Mouse (Mus musculus): Measurements from ENCODE around the gene Cdc5l. TPM values are rescaled to one million over a fixed set of nuclear protein-coding genes. Genes with fewer than 3 reads are reported as not detected.

The Cdc5l gene
- 39.3 and 44.8 TPM in 2 replicates for polyA plus RNA-seq (2015; fragmentation: Nextera tagmentation; extraction: Ambion mirVana)

DNA sequence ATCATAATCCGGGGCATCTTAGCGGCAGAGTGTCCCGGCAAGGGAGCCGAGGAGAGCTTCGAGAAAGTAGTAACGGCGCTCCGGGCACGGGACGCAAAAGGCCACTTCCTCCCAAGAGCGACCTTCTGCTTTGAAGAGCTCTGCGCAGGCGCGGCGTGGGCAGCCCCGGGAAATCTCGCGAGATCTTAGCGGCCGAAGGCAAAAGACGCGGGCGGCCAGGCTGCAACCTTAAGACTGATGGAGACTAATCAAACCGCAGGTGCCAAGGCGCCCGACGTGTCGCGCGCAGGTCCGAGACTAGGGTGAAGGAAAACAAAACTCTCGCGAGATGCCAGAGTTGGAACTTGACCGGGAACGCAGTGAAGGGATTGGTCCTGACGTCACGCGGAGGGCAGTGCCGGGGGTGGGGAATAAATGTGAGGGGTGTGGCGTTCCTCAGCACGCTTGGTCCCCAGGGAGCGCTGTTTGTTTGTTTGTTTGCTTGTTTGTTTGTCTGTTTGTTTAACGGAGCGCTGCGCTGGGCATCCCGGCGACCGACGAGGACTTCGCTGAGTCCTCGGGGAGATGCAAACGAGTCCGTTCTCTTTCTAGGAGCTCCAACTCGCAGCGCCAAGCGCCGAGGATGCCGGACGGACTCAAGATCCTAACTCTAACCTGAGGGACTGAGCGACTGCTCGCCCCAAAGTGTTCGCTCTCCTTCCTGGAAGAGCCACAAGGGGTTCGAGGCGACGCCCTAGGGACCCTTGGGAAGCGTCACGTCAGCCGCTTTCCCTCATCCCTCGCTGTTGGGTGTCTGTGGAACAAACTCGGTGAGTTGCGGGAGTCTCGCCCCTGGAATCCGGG, at the start of gene Cdc5l:
Cdc5l (minus strand) TSS at position 319 of the 843 bp plus-strand sequence.
- H3K4me2 ChIP-seq: peak within 1 kb of the TSS; percentile 83
- WGBS: under 1% methylated on average over 73 of the region's 73 CpGs
- H3K27me3 ChIP-seq: no peaks in the 10 kb centered on the region
- H3K4me1 ChIP-seq (replicated peaks): peaks cover 18% of the 10 kb centered on the region
- peak; percentile 97 for ATAC-seq (replicated peaks; ENCODE audit: insufficient number of reproducible peaks, insufficient read depth, low FRiP score, low read depth)
- H3K9me3 ChIP-seq (replicated peaks): no peaks in the 10 kb centered on the region
- peak within 1 kb of the TSS; percentile 64 for H3K4me3 ChIP-seq
- peak within 1 kb of the TSS; percentile 86 for H3K9ac ChIP-seq
- H3K36me3 ChIP-seq: peaks cover 12% of the 10 kb centered on the region; the same call in 1 of the 2 replicates
- H3K27ac ChIP-seq: peak within 1 kb of the TSS; percentile 96

DNA sequence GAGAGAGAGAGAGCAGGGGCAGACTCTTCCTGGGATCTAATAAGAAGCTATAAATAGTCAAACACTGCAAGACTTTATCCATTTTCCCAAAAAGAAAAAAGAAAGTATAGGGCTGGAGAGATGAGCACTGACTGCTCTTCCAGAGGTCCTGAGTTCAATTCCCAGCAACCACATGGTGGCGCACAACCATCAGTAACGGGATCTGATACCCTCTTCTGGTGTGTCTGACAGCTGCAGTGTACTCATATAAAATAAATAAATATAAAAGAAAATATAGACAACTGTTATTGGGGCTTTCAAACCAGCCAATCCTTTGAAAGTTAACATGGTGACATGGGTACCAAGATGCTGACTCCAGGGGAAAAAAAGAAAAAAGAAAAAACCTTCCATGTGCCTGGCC, 46.9 kb upstream of the Cdc5l start:
- Histone ChIP-seq H3K4me3 (no peak overlapping the region), H3K36me3 (no peaks in the 10 kb centered on the region), H3K9ac (no peak overlapping the region), H3K27ac (no peak overlapping the region), H3K4me1 (replicated peaks) (peaks cover 9% of the 10 kb centered on the region; the same call in 1 of the 2 replicates), H3K4me2 (no peak overlapping the region), H3K9me3 (replicated peaks) (no peaks in the 10 kb centered on the region), H3K27me3 (peaks cover 11% of the 10 kb centered on the region)
- no peak for ATAC-seq (replicated peaks; ENCODE audit: insufficient number of reproducible peaks, insufficient read depth, low FRiP score, low read depth)
- WGBS: 37% methylated on average over 2 of the region's 2 CpGs

DNA sequence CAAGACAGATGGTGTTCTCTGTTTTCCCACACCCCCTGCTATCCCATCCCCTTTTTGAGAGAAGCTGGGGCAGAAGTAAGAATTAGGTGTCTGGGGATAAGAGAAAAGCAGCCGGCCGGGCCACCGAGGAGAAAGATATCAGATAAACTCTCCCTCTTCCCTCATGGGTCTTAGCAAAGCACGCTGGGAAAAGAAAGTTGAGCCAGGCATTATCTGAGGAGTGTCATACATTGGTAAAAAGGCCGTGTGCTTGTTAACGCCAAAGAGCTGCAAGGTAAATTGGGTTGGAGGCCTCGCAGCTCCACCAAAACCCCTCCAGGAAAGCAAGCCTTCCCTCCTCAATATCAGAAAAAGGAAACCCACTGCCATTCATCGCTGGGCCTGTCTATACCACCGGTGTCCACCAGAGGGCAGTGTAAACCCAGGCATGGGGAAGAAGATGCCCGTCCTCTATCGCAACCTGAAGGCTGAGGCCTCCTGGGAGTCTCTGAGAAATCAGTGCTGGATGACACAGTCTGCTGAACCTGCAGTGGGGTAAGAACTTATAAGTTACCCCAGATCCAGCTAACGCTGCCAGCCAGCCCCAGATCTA, 44.8 kb upstream of the Cdc5l start:
- H3K27me3 ChIP-seq: peaks cover 16% of the 10 kb centered on the region
- H3K27ac ChIP-seq: no peak overlapping the region
- WGBS: 8% methylated on average over 12 of the region's 12 CpGs
- no peak overlapping the region for H3K4me3 ChIP-seq
- no peaks in the 10 kb centered on the region for H3K9me3 ChIP-seq (replicated peaks)
- H3K4me2 ChIP-seq: no peak overlapping the region; the same call in 1 of the 2 replicates
- peaks cover 20% of the 10 kb centered on the region for H3K4me1 ChIP-seq (replicated peaks)
- H3K36me3 ChIP-seq: no peaks in the 10 kb centered on the region
- ATAC-seq (replicated peaks; ENCODE audit: insufficient number of reproducible peaks, insufficient read depth, low FRiP score, low read depth): no peak
- H3K9ac ChIP-seq: no peak overlapping the region

DNA sequence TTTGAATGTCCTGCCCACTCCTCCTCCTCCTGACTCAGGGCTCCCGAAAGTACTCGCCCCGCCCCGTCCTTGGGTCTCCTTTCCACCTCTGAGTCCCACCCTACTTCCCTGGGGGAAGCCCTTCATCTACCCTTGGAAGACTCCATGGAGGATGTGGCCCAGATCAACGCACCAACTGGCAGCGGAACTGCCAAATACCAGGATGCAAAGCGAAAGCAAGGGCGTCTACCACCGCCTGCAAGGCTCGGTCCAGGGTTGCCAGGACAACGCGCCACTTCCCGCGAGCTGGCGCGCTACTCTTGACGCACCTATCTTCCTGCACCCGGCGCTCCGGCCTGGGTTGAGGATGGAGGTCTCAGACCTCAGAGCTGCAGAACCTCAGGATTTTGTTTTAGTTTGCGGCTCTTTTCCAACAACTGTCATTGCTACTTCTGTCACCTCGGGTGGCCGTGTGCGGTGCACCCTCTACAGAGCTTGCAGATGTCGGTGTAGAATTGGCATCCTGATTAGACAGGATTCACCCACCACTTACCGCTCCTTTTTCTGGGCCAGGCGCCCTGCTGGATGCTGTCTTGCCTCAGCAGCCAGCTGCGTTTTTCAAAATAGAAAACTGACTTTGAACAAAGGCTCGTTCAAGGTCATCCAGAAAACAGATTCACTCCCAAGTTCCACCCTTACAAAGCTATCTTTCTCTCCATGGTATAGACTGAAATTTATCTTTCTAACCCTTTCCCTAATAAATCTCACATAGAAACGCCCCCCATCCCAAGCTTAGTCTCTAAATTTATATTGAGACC, 41.3 kb upstream of the Cdc5l start, which contains the start of gene Spats1:
Spats1 (minus strand) TSS at position 747 of the 797 bp plus-strand sequence.
- peak; percentile 57 for ATAC-seq (replicated peaks; ENCODE audit: insufficient number of reproducible peaks, insufficient read depth, low FRiP score, low read depth)
- Histone ChIP-seq H3K4me2 (peak within 1 kb of the TSS; percentile 77), H3K4me1 (replicated peaks) (peaks cover 20% of the 10 kb centered on the region), H3K27ac (0 out of 2 replicates have a peak within 1 kb of the TSS, but pooled peaks have one; percentile 8), H3K9me3 (replicated peaks) (no peaks in the 10 kb centered on the region), H3K36me3 (no peaks in the 10 kb centered on the region), H3K4me3 (peak within 1 kb of the TSS; percentile 52), H3K27me3 (peaks cover 16% of the 10 kb centered on the region), H3K9ac (peak within 1 kb of the TSS; percentile 36)
- 4% methylated on average over 30 of the region's 30 CpGs for WGBS

DNA sequence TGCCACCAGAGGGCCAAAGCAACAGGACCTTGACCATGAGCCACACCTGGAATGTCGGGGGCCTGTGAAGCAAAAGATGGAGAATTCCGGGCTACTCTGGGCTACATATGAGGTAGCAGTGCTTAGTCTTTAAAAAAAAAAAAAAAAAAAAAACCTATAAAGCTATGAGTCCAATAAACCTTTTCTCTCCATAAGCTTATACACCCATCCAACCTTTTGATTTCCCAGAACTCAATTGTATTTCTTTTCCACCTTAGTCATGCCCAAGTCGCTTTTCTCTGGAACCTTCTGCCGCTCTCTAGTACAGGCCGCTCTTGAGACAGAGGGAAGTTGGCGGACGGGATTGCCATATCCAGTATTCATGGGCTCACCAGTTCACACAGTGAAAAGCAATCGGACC, 40.6 kb upstream of the Cdc5l start:
- H3K9ac ChIP-seq: peak overlapping the region; percentile 36; the same call in 1 of the 2 replicates

DNA sequence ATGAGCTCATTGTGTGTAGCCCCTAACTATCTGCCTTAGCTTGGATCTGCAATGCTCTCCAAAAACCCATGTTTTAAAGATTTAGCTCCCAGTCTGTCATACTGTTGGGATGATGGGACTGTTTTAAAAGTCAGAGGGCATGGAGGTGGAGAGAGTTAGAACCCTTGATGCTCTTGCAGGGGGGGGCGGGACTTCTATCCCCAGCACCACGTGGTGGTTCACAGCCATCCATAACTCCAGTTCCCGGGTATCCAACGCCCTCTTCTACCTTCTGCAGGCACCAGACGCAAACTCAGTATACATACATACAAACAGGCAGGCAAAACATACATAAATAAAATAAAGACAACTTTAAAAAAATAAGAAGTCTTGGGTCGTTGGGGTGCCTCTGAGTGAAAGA, 40.1 kb upstream of the Cdc5l start:
- Histone ChIP-seq H3K27me3 (peaks cover 16% of the 10 kb centered on the region), H3K9me3 (replicated peaks) (no peaks in the 10 kb centered on the region), H3K36me3 (no peaks in the 10 kb centered on the region), H3K27ac (no peak overlapping the region), H3K4me1 (replicated peaks) (peaks cover 18% of the 10 kb centered on the region), H3K4me3 (no peak overlapping the region), H3K9ac (no peak overlapping the region), H3K4me2 (no peak overlapping the region)
- WGBS: 71% methylated on average over 6 of the region's 6 CpGs
- no peak for ATAC-seq (replicated peaks; ENCODE audit: insufficient number of reproducible peaks, insufficient read depth, low FRiP score, low read depth)

More for the DNA sequence above, 40.6 kb upstream of the Cdc5l start:
- H3K27me3 ChIP-seq: peaks cover 16% of the 10 kb centered on the region
- H3K9me3 ChIP-seq (replicated peaks): no peaks in the 10 kb centered on the region
- whole genome bisulfite sequencing: 69% methylated on average over 8 of the region's 8 CpGs
- H3K36me3 ChIP-seq: no peaks in the 10 kb centered on the region
- H3K4me2 ChIP-seq: peak overlapping the region; percentile 77
- H3K4me1 ChIP-seq (replicated peaks): peaks cover 20% of the 10 kb centered on the region
- H3K4me3 ChIP-seq: peak overlapping the region; percentile 52
- H3K27ac ChIP-seq: no peak overlapping the region
- no peak for ATAC-seq (replicated peaks; ENCODE audit: insufficient number of reproducible peaks, insufficient read depth, low FRiP score, low read depth)

DNA sequence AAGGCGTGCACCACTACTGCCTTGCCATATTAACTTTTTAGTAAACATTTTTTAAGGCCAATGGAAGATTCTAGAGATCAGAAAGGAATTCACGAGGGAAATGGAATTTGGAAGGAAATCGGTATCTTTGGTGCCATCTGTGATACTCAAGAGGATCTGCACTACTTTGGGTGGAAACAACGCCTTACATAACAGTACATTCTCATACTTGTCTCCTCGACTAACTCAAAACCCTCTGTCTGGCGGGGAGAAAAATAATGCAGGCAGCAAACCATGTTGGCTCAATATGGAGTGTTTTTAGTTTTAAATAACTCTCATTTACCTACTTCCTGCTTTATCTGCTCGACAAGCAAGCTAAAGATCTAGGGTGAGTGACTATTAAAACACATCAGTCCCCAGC, 37.2 kb upstream of the Cdc5l start:
- H3K27ac ChIP-seq: no peak overlapping the region
- 0 out of 2 replicates have a peak, but pooled peaks cover 3% of the 10 kb centered on the region for H3K9me3 ChIP-seq (replicated peaks)
- H3K4me3 ChIP-seq: no peak overlapping the region
- no peak for ATAC-seq (replicated peaks; ENCODE audit: insufficient number of reproducible peaks, insufficient read depth, low FRiP score, low read depth)
- H3K4me1 ChIP-seq (replicated peaks): peaks cover 11% of the 10 kb centered on the region
- no peaks in the 10 kb centered on the region; the same call in 1 of the 2 replicates for H3K36me3 ChIP-seq
- WGBS: 73% methylated on average over 7 of the region's 7 CpGs
- H3K4me2 ChIP-seq: no peak overlapping the region
- peaks cover 5% of the 10 kb centered on the region; the same call in 1 of the 2 replicates for H3K27me3 ChIP-seq
- H3K9ac ChIP-seq: no peak overlapping the region

DNA sequence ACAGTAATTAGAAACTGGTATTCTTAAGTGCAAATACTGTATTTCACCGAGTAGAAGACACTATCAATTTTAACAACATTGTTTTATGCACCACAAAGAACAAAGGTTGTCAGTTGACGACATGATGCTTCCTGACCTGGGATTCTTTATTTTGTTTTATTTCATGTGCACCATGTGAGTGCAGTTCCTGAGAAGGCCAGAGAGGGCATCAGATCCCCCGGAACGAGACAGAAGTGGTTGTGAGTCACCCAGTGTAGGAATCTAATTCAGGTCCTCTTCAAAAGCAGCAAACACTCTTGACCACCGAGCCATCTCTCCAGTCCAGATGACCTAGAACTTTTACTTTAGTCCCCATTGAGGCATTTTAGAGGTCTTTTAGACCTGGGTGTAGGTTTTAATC, 34.8 kb upstream of the Cdc5l start:
- WGBS: 77% methylated on average over 5 of the region's 5 CpGs
- 0 out of 2 replicates have a peak, but pooled peaks cover 3% of the 10 kb centered on the region for H3K9me3 ChIP-seq (replicated peaks)

DNA sequence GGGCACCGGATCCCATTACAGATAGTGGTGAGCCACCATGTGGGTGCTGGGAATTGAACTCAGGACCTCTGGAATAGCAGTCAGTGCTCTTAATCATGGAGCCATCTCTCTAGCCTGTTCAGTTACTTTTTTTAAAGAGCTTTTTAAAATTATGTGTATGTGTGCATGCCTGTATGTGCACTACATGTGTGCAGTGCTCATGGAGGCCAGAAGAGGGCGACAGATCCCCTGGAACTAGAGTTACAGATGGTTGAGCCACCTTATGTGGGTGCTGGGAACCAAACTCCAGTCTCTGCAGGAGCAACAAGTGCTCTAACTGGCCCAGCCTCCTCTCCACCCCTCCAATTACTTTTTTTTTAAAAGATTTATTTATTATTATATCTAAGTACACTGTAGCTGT, 33.2 kb upstream of the Cdc5l start:
- H3K4me3 ChIP-seq: no peak overlapping the region
- H3K9me3 ChIP-seq (replicated peaks): 0 out of 2 replicates have a peak, but pooled peaks cover 3% of the 10 kb centered on the region
- no peaks in the 10 kb centered on the region for H3K27me3 ChIP-seq
- ATAC-seq (replicated peaks; ENCODE audit: insufficient number of reproducible peaks, insufficient read depth, low FRiP score, low read depth): no peak
- 53% methylated on average over 2 of the region's 2 CpGs for WGBS
- no peaks in the 10 kb centered on the region; the same call in 1 of the 2 replicates for H3K36me3 ChIP-seq
- no peak overlapping the region for H3K27ac ChIP-seq
- no peak overlapping the region for H3K9ac ChIP-seq
- no peaks in the 10 kb centered on the region for H3K4me1 ChIP-seq (replicated peaks)
- no peak overlapping the region for H3K4me2 ChIP-seq

More for the DNA sequence above, 34.8 kb upstream of the Cdc5l start:
- Histone ChIP-seq H3K27ac (no peak overlapping the region), H3K4me1 (replicated peaks) (no peaks in the 10 kb centered on the region), H3K4me2 (no peak overlapping the region), H3K4me3 (no peak overlapping the region), H3K36me3 (no peaks in the 10 kb centered on the region; the same call in 1 of the 2 replicates), H3K27me3 (no peaks in the 10 kb centered on the region), H3K9ac (no peak overlapping the region)
- ATAC-seq (replicated peaks; ENCODE audit: insufficient number of reproducible peaks, insufficient read depth, low FRiP score, low read depth): no peak

DNA sequence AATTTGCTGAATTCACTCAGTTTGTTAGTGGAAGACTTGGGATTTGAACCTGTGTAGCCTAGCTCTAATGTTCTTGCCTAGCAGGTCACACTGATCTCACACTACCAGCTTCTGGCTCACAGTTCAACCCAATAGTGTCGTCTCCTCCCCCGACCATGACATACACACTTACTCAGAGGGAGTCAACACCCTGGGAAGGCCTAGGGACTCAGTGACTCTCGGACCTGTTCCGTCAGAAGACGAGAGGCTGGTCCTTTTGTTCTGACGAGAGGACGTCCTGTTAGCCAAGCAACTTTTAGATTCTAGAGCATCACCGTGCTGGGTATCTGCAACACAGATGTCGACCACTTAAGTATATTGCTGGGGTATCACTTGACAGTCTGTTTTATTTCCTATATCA, 30.7 kb upstream of the Cdc5l start:
- WGBS: 74% methylated on average over 9 of the region's 9 CpGs

More for the DNA sequence above, 30.7 kb upstream of the Cdc5l start:
- 0 out of 2 replicates have a peak, but pooled peaks cover 3% of the 10 kb centered on the region for H3K9me3 ChIP-seq (replicated peaks)
- H3K9ac ChIP-seq: no peak overlapping the region
- H3K4me2 ChIP-seq: no peak overlapping the region
- no peaks in the 10 kb centered on the region for H3K4me1 ChIP-seq (replicated peaks)
- H3K4me3 ChIP-seq: no peak overlapping the region
- no peak for ATAC-seq (replicated peaks; ENCODE audit: insufficient number of reproducible peaks, insufficient read depth, low FRiP score, low read depth)
- H3K27me3 ChIP-seq: no peaks in the 10 kb centered on the region
- no peak overlapping the region for H3K27ac ChIP-seq
- no peaks in the 10 kb centered on the region; the same call in 1 of the 2 replicates for H3K36me3 ChIP-seq

Measured in heart, embryonic 15.5 days (tissue).